Mouse (Mus musculus): ENCODE measurements at regions not wholly inside any gene's neighbourhood (a gene's known extent, or its start where the extent isn't known, plus 50 kb on each side); places are given as distances from the start of the nearest gene placed in this dataset.

DNA sequence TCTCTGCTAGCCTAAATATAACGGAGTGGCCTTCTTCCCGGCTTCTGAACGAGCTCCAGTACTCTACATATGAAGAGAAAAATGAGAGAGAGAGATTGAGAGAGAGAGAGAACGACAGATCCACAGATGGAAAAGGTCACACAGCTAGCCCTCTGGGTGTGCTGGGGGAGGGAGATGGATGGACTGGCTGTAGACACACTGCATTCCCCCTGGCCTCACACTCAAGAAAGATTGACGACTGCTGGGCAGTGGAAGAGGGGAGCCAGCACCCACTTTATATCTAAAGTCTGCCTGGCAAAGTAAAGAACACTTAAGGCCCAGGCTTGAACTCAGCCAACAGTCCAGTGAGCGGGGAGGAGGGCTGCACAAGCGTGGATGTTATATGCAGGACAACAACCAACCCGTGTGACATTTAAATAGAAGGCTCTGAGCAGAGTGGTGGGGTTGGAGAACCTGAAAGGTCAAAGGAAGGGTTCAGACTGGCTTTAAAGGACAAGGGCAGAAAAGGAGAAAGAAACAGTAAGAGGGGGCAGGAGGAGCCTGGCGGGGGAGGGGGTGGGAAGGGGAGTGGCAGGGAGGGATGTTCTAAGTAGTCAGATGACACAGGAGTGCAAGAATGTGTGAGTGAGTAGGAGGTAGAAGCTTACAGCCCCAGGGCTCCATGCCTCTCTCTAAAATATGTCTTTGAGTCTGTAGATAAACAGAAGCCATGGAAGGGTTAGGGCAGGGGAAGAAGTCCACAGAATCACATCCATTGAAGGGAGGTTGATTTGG, 137.2 kb downstream of the Zfp36l1 start:
- intact Hi-C loops (cut with DNase I) = loop anchor here (5.0 kb wide), 1 partner anchor 87 kb away; no protein-coding TSS in a partner anchor
- no peak for DNase-seq (ENCODE audit: extremely low spot score in 1 of 2, low spot score in 2 of 2)

GRCm38 (mm10) chr12:79975050-79975449, 137.8 kb downstream of the Zfp36l1 start:
- no peak for DNase-seq (ENCODE audit: extremely low spot score in 1 of 2, low spot score in 2 of 2)

DNA sequence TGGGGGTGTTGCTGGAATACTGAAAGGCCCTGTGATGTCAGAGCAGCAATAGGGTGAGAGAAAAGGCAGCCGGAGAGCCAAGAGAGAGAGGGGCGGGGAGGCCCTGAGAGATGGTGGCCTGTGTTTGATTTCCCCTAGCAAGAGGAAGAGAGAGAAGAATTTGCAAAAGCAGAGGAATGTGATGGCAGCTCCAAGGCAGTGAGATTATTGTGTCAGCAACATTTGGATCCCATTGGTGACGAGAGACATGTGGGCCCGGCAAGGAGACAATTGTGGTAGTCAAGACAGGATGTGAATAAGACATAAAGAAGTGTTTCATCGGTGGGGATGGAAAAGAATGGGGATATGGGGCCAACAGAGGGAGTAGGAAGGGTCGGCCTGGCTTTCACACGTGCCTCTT, 138.3 kb downstream of the Zfp36l1 start:
- intact Hi-C loops (cut with DNase I) = loop anchor here (5.0 kb wide), 1 partner anchor 138 kb away; the partner anchor contains the start of gene Zfp36l1
- DNase-seq (ENCODE audit: extremely low spot score in 1 of 2, low spot score in 2 of 2) = no peak

More at GRCm38 (mm10) chr12:79975050-79975449, 137.8 kb downstream of the Zfp36l1 start:
- intact Hi-C loops (cut with DNase I) = loop anchor here (5.0 kb wide), 1 partner anchor 87 kb away; no protein-coding TSS in a partner anchor

DNA sequence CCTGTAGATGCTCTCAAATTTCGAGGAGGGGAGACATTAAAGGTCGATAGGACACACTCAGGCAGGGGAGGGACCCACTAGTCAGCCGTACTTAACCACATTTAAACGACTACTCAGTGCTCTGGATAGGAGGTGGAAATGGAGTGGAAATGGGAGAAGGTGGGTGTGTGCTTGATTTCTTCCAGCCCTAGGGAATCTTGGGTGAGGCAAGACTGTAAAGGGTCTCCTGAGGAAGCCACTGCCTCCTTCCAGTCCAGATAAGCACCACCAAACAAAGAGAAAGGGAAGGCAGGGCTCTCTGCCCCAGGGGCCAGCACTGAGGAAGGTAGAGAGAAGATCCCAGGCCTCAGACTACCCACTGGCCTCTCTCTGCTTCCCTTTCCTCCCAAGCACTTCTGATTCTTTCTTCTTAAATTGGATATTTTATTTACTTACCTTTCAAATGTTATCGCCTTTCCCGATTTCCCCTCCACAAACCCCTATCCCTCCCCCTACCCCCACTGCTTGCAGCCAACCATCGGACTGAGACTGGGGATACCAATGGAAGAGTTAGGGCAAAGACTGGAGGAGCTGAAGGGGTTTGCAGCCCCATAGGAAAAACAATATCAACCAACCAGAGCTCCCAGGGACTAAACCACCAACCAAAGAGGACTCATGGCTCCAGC, 139.1 kb downstream of the Zfp36l1 start:
- intact Hi-C loops (cut with DNase I) = loop anchor here (5.0 kb wide), 1 partner anchor 139 kb away; the partner anchor contains the start of gene Zfp36l1
- DNase-seq (ENCODE audit: extremely low spot score in 1 of 2, low spot score in 2 of 2) = no peak

DNA sequence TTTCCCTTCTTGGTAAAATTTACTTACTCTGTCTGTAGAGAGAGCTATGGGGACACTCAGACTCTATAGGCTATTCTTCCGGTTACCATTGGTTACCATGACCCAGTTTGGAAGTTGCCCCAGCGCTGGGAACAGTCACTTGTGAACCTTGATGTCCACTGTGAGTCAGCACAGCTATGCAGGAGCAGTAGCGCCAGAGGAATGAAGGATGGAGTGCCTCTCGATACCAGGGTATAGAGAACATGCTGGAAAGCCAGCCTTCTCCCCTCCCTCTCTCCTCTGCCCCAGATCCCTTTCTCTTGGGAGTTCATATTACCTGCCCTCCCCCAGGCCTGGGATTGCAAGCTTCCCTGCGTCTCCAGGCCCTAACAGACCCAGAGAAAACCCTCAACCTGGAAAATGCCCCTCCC, 141.8 kb downstream of the Zfp36l1 start:
- intact Hi-C loops (cut with DNase I) = loop anchor here (5.0 kb wide), 1 partner anchor 141 kb away; the partner anchor contains the start of gene Zfp36l1
- DNase-seq (ENCODE audit: extremely low spot score in 1 of 2, low spot score in 2 of 2) = no peak

DNA sequence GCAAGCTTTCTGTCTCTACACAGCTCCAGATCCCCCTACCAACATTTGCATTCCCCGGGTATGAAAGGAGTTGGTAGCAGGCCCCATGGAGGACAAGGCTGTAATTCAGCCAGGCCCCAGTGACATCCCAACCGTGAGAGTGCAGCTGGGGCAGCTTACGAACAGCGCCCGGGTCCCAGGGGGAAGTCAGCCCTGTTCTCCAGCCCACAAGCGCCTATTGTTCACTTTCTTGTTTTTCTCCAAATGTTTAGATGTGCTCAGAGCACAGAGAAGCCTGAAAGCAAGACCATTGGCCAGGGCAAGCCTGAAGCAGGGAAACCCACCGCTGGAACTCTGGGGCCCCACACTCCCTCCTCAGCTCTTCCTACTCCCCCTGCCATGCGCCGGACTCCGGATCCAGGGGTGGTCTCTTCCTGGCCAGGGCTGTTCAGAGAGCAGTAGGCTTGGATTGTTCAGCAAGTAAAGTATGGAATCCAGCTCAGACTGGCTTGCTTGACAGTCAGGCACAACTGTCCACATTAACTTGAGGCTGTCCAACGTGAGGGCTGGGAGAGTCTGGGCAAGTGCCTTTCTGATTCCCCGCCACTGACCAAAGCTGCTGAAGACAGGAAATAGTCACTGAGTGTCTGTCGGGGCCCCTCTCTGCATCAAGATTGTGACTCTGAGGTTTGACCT, 142.4 kb downstream of the Zfp36l1 start:
- intact Hi-C loops (cut with DNase I) = loop anchor here (5.0 kb wide), 1 partner anchor 142 kb away; the partner anchor contains the start of gene Zfp36l1
- peak; percentile 59 to 81 for DNase-seq (ENCODE audit: extremely low spot score in 1 of 2, low spot score in 2 of 2)

DNA sequence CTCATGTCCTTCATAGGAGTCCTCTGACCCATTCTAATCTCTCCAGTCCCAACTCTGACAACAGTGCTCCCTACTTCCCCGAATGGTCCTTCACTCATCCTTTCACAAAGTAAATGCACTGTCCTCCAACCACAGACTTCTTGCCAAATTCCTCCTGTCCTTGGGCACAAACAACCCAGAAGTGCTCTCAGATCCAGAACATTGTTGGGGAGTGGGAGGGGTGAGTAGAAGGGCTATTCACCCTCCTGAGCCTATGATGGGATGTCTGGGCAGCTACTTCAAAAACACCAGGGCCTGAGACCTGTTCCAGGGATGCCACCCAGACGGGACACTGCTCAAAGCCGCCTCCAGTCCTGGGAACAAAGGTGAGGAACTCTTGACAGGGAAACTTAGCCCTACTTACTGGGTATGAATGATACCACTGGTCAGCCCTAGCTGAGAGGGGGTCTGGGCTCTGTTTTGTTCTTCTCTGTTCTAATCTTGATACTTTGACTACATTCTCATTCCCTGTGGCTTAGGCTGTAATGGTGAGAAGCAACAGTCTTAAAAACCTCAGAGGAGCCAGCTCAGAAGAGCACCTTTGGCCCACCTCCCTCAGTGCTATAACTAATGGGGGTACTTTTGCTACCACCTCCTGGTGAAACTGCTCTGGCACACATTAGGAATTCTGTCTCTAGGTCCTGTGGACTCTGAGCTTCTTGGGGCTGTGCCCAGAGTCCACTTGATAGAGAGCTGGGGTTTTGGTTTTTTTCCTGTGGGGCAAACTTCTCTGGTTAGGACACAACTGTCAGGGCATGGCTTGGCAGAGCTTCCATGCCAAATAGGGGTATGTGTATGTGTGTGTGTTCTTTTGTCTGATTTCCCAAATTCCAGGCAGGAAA, 143.2 kb downstream of the Zfp36l1 start:
- DNase-seq (ENCODE audit: extremely low spot score in 1 of 2, low spot score in 2 of 2) = peak; percentile 44 to 63
- intact Hi-C loops (cut with DNase I) = loop anchor here (5.0 kb wide), 2 partner anchors 143 to 357 kb away; partner anchors contain the start of gene Zfp36l1

DNA sequence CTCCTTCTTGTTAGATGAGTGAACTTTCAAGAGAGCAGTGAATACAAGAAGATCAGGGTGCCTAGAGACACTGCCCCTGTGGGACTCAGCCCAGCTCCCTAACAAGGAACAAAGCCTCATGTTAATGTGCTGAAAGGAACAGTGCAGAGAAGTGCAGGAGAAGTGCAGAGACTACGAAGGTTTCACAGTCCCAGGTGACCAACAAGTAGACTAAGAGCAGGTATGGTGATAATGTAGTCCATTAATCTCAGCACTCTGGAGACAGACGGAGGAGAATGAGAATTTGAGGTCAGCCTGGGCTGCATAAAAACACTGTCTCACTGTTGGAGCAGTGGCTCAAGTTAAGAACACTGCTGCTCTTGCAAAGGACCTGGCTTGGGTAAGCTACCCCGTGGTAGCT, 144.1 kb downstream of the Zfp36l1 start:
- intact Hi-C loops (cut with DNase I) = loop anchor here (5.0 kb wide), 1 partner anchor 356 kb away; no protein-coding TSS in a partner anchor

GRCm38 (mm10) chr12:79967491-79968255, 145.1 kb downstream of the Zfp36l1 start:
- no peak for DNase-seq (ENCODE audit: extremely low spot score in 1 of 2, low spot score in 2 of 2)
- intact Hi-C loops (cut with DNase I) = loop anchor here (5.0 kb wide), 1 partner anchor 355 kb away; no protein-coding TSS in a partner anchor

More for the DNA sequence above, 144.1 kb downstream of the Zfp36l1 start:
- DNase-seq (ENCODE audit: extremely low spot score in 1 of 2, low spot score in 2 of 2) = no peak

DNA sequence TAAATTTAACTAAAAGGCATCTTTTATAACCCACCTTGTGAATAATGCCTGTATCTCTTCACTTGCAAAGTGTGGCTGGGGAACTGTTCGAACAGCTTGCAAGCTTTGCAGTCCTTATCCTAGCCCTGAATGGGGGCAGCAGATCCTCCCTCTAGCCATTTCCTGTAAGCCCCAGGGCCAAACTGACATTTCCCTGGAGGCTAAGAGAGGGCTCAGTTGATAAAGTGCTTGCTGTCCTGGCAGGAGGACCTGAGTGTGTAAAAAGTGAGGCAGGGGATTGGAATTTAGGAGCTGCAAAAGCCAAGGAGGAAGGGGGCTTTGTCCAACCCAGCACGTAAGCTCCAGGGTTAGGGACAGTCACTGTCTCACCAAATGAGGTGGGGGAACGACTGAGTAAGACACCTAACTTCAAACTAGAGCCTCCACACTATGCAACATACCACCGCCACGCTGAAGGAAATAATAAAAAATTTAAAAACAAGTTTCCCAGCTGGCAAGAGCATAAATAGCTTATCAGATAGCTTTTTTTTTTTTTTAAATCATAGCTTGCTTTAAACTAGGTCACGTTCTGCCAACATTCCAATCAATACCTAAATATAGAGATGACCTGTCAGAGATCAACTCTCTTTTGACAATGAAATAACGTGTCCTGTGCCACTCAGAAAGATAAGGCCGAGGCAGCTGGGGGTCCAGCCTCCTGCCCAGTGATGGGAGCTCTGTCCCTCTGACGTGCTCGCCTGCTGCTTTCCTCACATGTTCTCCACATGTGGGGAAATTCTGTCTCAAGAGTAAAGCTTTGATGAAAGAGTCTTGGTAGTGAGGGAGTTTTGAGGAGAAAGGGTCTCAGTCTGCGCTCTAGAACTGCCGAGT, 146.0 kb downstream of the Zfp36l1 start:
- intact Hi-C loops (cut with DNase I) = loop anchor here (5.0 kb wide), 1 partner anchor 355 kb away; no protein-coding TSS in a partner anchor
- DNase-seq (ENCODE audit: extremely low spot score in 1 of 2, low spot score in 2 of 2) = no peak

DNA sequence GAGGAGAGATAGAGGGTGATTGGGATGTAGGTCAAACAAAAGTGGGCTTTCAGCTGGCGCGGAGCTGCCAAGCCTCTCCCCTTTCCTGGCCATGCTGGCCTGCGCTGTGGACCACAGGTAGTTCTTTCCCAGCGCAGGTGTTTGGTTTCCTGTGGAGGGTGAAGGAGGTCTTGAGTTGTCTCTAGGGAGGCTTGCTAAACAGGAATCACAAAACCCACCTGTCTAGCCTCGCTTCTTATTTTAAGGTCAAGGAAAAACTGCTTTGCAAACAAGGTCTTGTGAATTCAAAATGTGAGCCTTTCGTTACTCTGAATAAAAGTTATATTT, 146.6 kb downstream of the Zfp36l1 start:
- no peak for DNase-seq (ENCODE audit: extremely low spot score in 1 of 2, low spot score in 2 of 2)
- intact Hi-C loops (cut with DNase I) = loop anchor here (5.0 kb wide), 1 partner anchor 354 kb away; no protein-coding TSS in a partner anchor

- DNase-seq (ENCODE audit: extremely low spot score in 1 of 2, low spot score in 2 of 2) = peak; percentile 47 to 83
- intact Hi-C loops (cut with DNase I) = loop anchor here (5.0 kb wide), 1 partner anchor 353 kb away; no protein-coding TSS in a partner anchor
Observed at GRCm38 (mm10) chr12:79965471-79966288, 147.1 kb downstream of the Zfp36l1 start.

DNA sequence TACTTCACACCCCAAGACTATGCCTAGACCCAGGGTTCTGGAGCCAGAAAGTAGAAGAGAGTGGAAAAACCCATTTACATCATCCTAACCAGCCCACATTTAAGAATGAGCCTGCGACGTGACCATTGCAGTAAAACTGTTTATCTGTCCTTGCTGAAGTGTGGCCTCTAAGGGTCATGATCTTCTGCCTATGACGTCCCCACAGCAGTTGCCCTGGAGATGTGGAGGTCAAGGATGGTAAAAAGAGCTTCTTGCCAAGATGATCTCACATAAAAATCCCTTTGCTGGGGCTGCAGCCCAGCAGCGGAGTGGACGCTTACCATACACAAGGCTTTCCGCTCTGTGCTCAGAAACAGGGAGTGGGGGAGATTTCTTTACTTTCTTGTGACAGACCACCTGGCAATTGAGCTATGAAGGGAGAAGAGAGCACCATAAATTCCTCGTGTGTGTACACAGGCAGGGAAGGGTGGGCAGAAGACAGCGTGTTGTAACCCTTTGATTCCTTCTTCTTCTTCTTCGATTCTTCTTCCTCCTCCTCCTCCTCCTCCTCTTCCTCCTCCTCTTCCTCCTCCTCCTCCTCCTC, 149.3 kb downstream of the Zfp36l1 start:
- intact Hi-C loops (cut with DNase I) = no loop called here
- DNase-seq (ENCODE audit: extremely low spot score in 1 of 2, low spot score in 2 of 2) = no peak

- DNase-seq (ENCODE audit: extremely low spot score in 1 of 2, low spot score in 2 of 2) = no peak
- intact Hi-C loops (cut with DNase I) = no loop called here
Observed at GRCm38 (mm10) chr12:79962649-79963236, 150.1 kb downstream of the Zfp36l1 start.

DNA sequence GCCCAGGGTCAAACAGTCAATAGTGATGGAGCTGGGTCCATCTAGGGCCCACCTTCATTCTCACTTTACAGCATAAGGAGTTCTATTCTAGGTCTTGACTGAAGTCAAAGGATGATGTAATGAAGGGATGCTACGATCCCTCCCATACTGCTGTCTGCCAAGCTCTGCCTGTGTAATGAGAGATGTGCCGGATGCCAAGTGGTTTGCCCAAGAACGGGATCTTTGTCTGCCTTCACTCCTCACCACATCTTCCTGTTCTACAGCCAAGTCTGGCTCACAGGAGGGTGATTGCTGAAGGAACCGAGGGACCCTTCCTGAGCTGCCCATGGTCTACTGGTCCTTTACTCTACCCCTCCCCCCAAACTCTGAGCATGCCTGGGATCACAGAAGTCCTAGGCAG, 150.9 kb downstream of the Zfp36l1 start:
- intact Hi-C loops (cut with DNase I) = no loop called here
- no peak for DNase-seq (ENCODE audit: extremely low spot score in 1 of 2, low spot score in 2 of 2)

Measured in left cerebral cortex, postnatal 10 days (tissue).